Mouse (Mus musculus): ENCODE measurements at regions not wholly inside any gene's neighbourhood (a gene's known extent, or its start where the extent isn't known, plus 50 kb on each side); places are given as distances from the start of the nearest gene placed in this dataset.

GRCm38 (mm10) chr2:71690277-71691161 is 54.9 kb upstream of the Itga6 start:
- TF ChIP-seq CTCF (conservative IDR thresholded peaks at IDR 0.05; ENCODE audit: insufficient read depth, insufficient read length, low read depth, low read length) (no peak), POLR2A (IDR thresholded peaks at IDR 0.05; ENCODE audit: low read depth, low read length) (no peak)

Data from kidney, adult 2 months (tissue).